Mouse (Mus musculus) cortical plate, adult 2 months (tissue): ENCODE data around the gene Ccnb1.
A peak's percentile ranks its signal among the peaks of the same experiment; 100 is the strongest.

Experiments used
- CTCF ChIP-seq: fragments of 200-500 bp; IDR thresholded peaks from 2 replicates; pipeline ENCODE4 v1.5.1; 2011; ENCODE audit warnings: mild to moderate bottlenecking, control low read depth, low read length; ENCODE audit not compliant: insufficient read depth; ENCODE audit errors: extremely low read depth
- POLR2A ChIP-seq: fragments of 200-500 bp; IDR thresholded peaks from 2 replicates; pipeline ENCODE4 v1.6.1; 2011; ENCODE audit warnings: mild to moderate bottlenecking, low read length, control low read depth; ENCODE audit not compliant: insufficient read depth; ENCODE audit errors: extremely low read depth

GRCm38 (mm10) chr13:100786414-100786867 is at the start of gene Ccnb1:
- TF ChIP-seq CTCF (0 out of 2 replicates have a peak, but pooled peaks have one; percentile 8), POLR2A (peak; percentile 46; the same call in 1 of the 2 replicates)
